Mouse (Mus musculus) cerebellum, adult 2 months (tissue): ENCODE measurements at regions not wholly inside any gene's neighbourhood (a gene's known extent, or its start where the extent isn't known, plus 50 kb on each side); places are given as distances from the start of the nearest gene placed in this dataset.

ENCODE experiments used
- CTCF ChIP-seq: fragments of 200-500 bp; IDR thresholded peaks from 2 replicates; pipeline ENCODE4 v1.5.1; 2011; ENCODE audit warnings: low read depth, mild to moderate bottlenecking, control low read depth, low read length, moderate library complexity, borderline replicate concordance; ENCODE audit not compliant: insufficient read depth
- POLR2A ChIP-seq: fragments of 200-500 bp; IDR thresholded peaks from 2 replicates; pipeline ENCODE4 v1.6.1; 2011; ENCODE audit warnings: low read length, control low read depth, borderline replicate concordance; ENCODE audit not compliant: insufficient read depth

DNA sequence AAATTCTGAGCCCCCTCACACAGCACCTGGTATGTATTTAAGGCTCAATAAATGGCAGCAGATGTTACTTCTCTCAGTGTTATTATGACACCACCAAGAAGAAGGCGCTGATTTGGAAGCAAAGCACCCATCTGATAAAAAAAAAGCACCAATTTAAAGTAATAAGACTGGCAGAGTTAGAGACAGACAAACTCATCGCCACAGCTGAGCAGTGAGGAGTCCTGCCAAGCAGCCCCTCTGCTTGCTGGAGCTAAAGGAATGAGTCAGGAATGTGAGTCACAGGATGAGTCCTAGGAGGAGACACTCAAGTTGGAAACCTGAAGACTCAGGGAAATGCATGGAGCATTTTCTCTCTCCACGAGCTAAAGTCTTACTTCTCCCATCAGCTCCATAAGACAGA, 311.7 kb upstream of the Sox9 start:
- TF ChIP-seq CTCF (no peak), POLR2A (no peak)
